Mouse (Mus musculus) ES-E14 (cell line): ENCODE measurements around the gene H1fx.

ENCODE experiments used
- HCFC1 ChIP-seq: IDR thresholded peaks from 2 replicates; pipeline ENCODE4 v1.6.1; 2012; ENCODE audit warnings: low read length, inconsistent platforms, borderline replicate concordance; ENCODE audit not compliant: insufficient read depth
- MAFK ChIP-seq: IDR thresholded peaks from 2 replicates; pipeline ENCODE4 v1.6.1; 2014; ENCODE audit warnings: mild to moderate bottlenecking, low read depth, low read length, inconsistent platforms; ENCODE audit not compliant: insufficient read depth
- ZC3H11A ChIP-seq: IDR thresholded peaks from 2 replicates; pipeline ENCODE4 v1.6.1; 2012; ENCODE audit warnings: low read depth, mild to moderate bottlenecking, inconsistent platforms, low read length, borderline replicate concordance

DNA sequence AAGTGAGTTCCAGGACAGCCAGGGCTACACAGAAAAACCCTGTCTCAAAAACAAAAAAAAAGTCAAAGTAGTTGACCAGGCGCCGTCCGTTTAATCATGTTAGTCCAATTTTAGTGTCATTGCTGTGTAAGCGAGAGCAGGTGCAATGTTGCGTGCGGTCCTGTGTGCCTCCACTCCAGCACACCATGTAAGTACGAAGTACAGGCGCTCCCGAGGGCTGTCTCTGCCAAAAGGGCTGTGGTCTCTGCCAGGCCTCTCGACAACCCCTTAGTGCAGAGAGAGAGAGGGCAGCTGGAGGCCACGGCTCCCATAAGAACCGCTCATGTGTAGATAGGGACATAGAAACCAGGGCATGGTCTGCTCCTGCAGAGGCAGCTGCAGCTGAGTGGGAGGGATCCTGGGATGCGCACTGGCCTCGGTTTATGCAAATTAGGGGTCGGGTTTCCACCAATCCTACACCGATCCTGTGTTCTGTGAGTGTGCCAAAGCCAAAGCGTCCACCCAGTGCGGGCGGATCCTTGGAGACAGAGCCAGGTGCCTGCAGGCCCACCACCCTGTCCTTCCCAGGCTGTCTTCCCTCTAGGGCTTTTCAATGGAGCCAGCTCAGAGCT is 44.2 kb downstream of the H1fx start:
- no peak for TF ChIP-seq ZC3H11A
- TF ChIP-seq HCFC1 = no peak
- no peak for TF ChIP-seq MAFK
